Mouse (Mus musculus): ENCODE data around the gene Naa15. TPM values are rescaled to one million over a fixed set of nuclear protein-coding genes. Genes with fewer than 3 reads are reported as not detected.

Gene Naa15
- polyA plus RNA-seq, 1 experiment from 2014 or later = 68.2 TPM

DNA sequence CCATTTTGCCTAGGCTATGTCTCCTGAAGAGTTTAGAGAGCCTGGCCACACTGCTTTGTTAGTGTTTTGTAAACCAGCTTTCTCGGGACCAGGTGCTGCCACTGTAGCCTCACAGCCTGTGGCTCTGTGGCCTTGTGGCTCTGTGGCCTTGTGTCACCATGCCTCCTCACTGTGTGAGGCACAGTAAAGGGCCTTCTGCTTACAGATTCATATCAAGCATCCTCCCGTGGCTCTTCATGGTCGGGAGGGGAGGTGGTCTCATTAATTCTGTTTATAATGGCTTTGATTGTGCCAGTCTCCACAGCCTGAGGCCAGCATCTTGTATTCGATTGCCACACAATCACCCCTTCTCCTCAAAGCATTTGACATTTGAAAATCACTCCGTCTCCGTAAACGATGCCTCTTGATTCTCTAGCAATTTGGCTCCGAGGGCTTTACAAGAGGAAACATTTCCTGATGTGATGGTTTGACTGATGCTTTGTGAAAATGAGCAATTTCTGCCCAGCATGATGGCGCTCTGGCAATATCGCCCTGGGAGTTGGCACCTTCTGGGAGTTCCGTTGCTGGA, 89.5 kb downstream of the Naa15 start:
- Histone ChIP-seq H3K36me3 (replicated peaks) (no peaks in the 10 kb centered on the region), H3K27me3 (replicated peaks; ENCODE audit: low read depth, poor library complexity, severe bottlenecking) (no peaks in the 10 kb centered on the region), H3K4me3 (no peak overlapping the region), H3K4me1 (peaks cover 15% of the 10 kb centered on the region), H3K27ac (replicated peaks) (peak overlapping the region; percentile 44), H3K9me3 (no peaks in the 10 kb centered on the region)
- DNase-seq (ENCODE audit: low spot score) = no peak
- 72% methylated on average over 11 of the region's 11 CpGs for WGBS

DNA sequence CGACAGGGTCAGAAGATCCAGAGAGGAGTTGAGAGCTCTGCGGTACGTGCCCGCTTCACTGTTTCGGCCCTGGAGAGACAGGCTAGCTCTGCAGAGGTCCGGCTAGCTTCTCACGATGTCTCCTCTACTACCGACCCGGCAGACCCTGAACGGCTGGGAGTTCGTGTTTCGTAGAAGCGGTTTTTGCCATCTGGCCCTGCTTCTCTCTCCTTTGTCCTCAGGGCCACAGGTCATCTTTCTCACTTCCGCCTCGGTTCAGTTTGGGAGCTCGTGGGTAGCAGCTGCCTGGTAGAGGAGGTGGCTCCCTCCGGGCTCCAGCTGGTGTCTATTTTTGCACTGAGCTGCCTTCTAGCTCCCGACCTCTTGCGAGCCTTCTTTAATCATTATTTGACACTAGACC, 90.5 kb downstream of the Naa15 start:
- peaks cover 15% of the 10 kb centered on the region for H3K4me1 ChIP-seq
- peak; percentile 73 for DNase-seq (ENCODE audit: low spot score)
- H3K4me3 ChIP-seq = no peak overlapping the region
- no peaks in the 10 kb centered on the region for H3K27me3 ChIP-seq (replicated peaks; ENCODE audit: low read depth, poor library complexity, severe bottlenecking)
- H3K9me3 ChIP-seq = no peaks in the 10 kb centered on the region
- no peaks in the 10 kb centered on the region for H3K36me3 ChIP-seq (replicated peaks)
- H3K27ac ChIP-seq (replicated peaks) = peak overlapping the region; percentile 70
- 42% methylated on average over 19 of the region's 19 CpGs for WGBS

DNA sequence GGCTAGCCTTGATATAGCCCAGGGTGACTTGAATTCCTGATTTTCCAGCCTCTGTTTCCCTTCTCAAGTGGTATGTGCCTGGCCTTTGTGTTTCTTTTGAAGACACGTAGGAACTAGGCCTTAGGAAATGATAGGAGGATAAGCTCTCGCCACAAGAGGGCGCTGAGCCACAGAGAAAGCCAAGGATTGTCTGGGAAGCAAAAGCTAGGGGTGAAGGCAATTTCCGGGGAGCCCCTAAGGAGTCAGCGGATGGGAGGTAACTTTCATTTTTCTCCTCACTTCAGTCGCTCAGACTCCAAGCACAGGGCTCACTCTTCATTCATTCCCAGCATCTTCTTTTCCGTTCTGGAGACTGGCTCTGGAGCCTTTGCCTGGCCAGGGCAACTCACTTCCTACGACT, 96.0 kb downstream of the Naa15 start:
- H3K4me1 ChIP-seq = peaks cover 5% of the 10 kb centered on the region; the same call in 1 of the 2 replicates
- peak overlapping the region; percentile 37; the same call in 1 of the 2 replicates for H3K27ac ChIP-seq (replicated peaks)
- peaks cover 5% of the 10 kb centered on the region; the same call in 1 of the 2 replicates for H3K36me3 ChIP-seq (replicated peaks)
- peaks cover 6% of the 10 kb centered on the region; the same call in 1 of the 2 replicates for H3K9me3 ChIP-seq
- no peak overlapping the region for H3K4me3 ChIP-seq
- no peaks in the 10 kb centered on the region for H3K27me3 ChIP-seq (replicated peaks; ENCODE audit: low read depth, poor library complexity, severe bottlenecking)
- WGBS = 31% methylated on average over 8 of the region's 8 CpGs
- DNase-seq (ENCODE audit: low spot score) = peak; percentile 74

DNA sequence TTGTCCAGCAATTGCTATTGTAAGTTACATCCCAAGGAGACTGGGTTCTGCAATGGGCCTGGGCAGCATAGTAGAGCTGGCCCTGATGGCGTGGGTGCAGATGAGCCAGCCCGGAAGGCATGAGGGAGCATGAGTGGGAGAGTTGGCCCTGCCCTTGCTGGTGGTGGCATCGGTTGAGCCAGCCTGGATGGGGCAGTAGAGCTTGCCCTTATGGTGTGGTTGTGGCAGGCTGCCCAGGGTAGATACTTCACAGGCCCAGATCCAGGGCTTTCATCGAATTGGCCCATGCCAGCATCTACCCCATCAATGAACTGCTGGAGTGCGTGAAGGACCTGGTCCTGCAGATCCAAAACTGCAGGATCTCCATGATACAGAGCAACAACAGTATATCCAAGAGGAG, 97.0 kb downstream of the Naa15 start:
- Histone ChIP-seq H3K27ac (replicated peaks) (no peak overlapping the region), H3K4me3 (no peak overlapping the region), H3K4me1 (peaks cover 5% of the 10 kb centered on the region; the same call in 1 of the 2 replicates), H3K36me3 (replicated peaks) (peaks cover 5% of the 10 kb centered on the region; the same call in 1 of the 2 replicates), H3K9me3 (peaks cover 6% of the 10 kb centered on the region; the same call in 1 of the 2 replicates), H3K27me3 (replicated peaks; ENCODE audit: low read depth, poor library complexity, severe bottlenecking) (no peaks in the 10 kb centered on the region)
- DNase-seq (ENCODE audit: low spot score) = no peak
- WGBS = 94% methylated on average over 5 of the region's 5 CpGs

- Histone ChIP-seq H3K4me1 (peaks cover 27% of the 10 kb centered on the region), H3K27me3 (replicated peaks; ENCODE audit: low read depth, poor library complexity, severe bottlenecking) (no peaks in the 10 kb centered on the region), H3K36me3 (replicated peaks) (peaks cover 41% of the 10 kb centered on the region), H3K4me3 (no peak overlapping the region), H3K9me3 (no peaks in the 10 kb centered on the region), H3K27ac (replicated peaks) (no peak overlapping the region)
- DNase-seq (ENCODE audit: low spot score) = no peak
- WGBS = 80% methylated on average over 4 of the region's 4 CpGs
Observed at GRCm38 (mm10) chr3:51517467-51517866, 102.5 kb downstream of the Naa15 start.

- H3K4me1 ChIP-seq = peaks cover 27% of the 10 kb centered on the region
- H3K27ac ChIP-seq (replicated peaks) = peak overlapping the region; percentile 48; the same call in 1 of the 2 replicates
- H3K27me3 ChIP-seq (replicated peaks; ENCODE audit: low read depth, poor library complexity, severe bottlenecking) = no peaks in the 10 kb centered on the region
- 72% methylated on average over 12 of the region's 12 CpGs for WGBS
- peaks cover 47% of the 10 kb centered on the region for H3K36me3 ChIP-seq (replicated peaks)
- H3K4me3 ChIP-seq = no peak overlapping the region
- peak; percentile 28 for DNase-seq (ENCODE audit: low spot score)
- no peaks in the 10 kb centered on the region for H3K9me3 ChIP-seq
Observed at GRCm38 (mm10) chr3:51517878-51518762, 103.2 kb downstream of the Naa15 start.

DNA sequence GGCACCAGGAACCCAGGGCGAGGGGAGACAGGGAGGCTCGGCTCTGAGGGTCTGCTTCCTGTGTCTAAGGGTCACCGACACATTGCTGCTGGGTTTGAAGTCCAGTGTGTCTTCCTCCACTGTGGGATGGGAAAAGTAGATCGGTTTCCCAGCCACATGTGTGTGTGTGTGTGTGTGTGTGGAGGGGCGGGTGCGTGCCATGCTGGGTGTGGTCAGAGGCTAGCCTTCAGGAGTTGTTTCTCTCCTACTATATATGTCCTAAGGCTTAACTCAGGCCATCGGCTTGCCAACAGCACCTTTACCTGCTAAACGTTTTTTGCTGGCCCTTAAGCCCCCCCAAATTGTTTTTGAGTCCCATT, 103.8 kb downstream of the Naa15 start:
- H3K9me3 ChIP-seq = no peaks in the 10 kb centered on the region
- H3K36me3 ChIP-seq (replicated peaks) = peaks cover 53% of the 10 kb centered on the region
- DNase-seq (ENCODE audit: low spot score) = no peak
- WGBS = 61% methylated on average over 8 of the region's 8 CpGs
- H3K4me1 ChIP-seq = peaks cover 27% of the 10 kb centered on the region
- peak overlapping the region; percentile 48; the same call in 1 of the 2 replicates for H3K27ac ChIP-seq (replicated peaks)
- H3K4me3 ChIP-seq = no peak overlapping the region
- no peaks in the 10 kb centered on the region for H3K27me3 ChIP-seq (replicated peaks; ENCODE audit: low read depth, poor library complexity, severe bottlenecking)

DNA sequence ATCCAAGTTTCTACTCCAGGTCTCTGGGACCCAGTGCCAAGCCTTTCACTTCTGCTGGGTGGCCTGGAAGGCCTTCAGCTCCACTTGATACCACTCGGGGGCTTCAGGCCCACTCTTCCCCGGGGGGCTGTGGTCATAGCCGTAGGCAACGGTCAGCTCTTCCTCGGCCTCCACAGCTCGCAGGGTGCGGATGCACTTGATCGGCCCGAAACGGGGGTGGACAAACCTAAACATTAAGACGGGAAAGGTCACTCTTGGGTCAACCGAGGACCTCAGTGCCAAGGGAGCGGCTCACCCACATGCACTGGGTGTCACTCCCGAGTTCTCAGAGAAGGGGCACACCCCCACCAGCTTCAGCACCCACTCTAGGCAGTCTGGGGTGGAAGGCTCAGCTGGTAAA, 106.3 kb downstream of the Naa15 start:
- Histone ChIP-seq H3K27me3 (replicated peaks; ENCODE audit: low read depth, poor library complexity, severe bottlenecking) (no peaks in the 10 kb centered on the region), H3K36me3 (replicated peaks) (peaks cover 79% of the 10 kb centered on the region), H3K9me3 (no peaks in the 10 kb centered on the region), H3K27ac (replicated peaks) (no peak overlapping the region), H3K4me3 (no peak overlapping the region), H3K4me1 (peaks cover 27% of the 10 kb centered on the region)
- WGBS = 87% methylated on average over 14 of the region's 14 CpGs
- DNase-seq (ENCODE audit: low spot score) = no peak

DNA sequence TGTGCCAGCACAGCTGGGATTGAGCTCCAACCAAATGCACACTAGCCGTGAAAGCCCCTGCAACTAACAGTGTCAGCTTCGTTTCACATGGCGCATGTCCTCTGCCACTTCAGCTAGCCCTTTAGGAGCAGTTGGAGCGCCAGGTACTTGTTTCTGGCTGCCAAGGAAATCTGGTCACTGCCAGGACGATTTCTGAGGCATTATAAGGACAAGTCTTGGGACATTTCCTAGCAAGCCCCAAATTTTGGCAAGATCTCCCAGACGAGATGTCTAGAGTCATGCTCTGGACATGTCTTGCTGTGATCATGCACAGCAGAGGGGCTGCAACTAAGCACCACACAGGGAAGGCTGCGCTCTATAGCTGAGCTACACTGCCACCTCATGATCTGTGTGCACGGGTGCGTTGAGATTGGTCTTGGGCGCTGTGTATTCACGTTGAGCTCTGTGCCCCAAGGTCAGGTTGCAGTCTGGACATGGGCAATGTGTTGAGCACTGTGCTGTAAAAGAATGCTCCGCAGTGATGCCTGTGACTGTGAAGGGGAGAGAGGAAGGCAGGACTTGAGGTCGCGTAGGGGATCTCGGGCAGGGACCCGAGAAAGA, 110.3 kb downstream of the Naa15 start:
- H3K4me1 ChIP-seq = peaks cover 9% of the 10 kb centered on the region; the same call in 1 of the 2 replicates
- no peak overlapping the region for H3K4me3 ChIP-seq
- no peak overlapping the region for H3K27ac ChIP-seq (replicated peaks)
- no peaks in the 10 kb centered on the region for H3K9me3 ChIP-seq
- DNase-seq (ENCODE audit: low spot score) = no peak
- 83% methylated on average over 16 of the region's 16 CpGs for WGBS
- no peaks in the 10 kb centered on the region for H3K27me3 ChIP-seq (replicated peaks; ENCODE audit: low read depth, poor library complexity, severe bottlenecking)
- H3K36me3 ChIP-seq (replicated peaks) = peaks cover 98% of the 10 kb centered on the region

Other genes with a start within 250 kb of the Naa15 start
- 9.6 and 10.1 TPM in 2 replicates for gene Noct, start 190.7 kb upstream of the Naa15 start, polyA plus RNA-seq (2016; fragmentation: Nextera tagmentation; extraction: Ambion mirVana)
- 42.0 and 49.2 TPM in 2 replicates for gene Elf2, start 74.5 kb upstream of the Naa15 start, polyA plus RNA-seq (2016; fragmentation: Nextera tagmentation; extraction: Ambion mirVana)
- gene Mgarp, start 18.4 kb upstream of the Naa15 start, polyA plus RNA-seq (2016; fragmentation: Nextera tagmentation; extraction: Ambion mirVana) = 8.0 and 8.7 TPM in 2 replicates
- gene Ndufc1, start 6.2 kb upstream of the Naa15 start, polyA plus RNA-seq (2016; fragmentation: Nextera tagmentation; extraction: Ambion mirVana) = 646 and 663 TPM in 2 replicates
- gene Rab33b, start 68.8 kb downstream of the Naa15 start, polyA plus RNA-seq (2016; fragmentation: Nextera tagmentation; extraction: Ambion mirVana) = 14.2 and 15.3 TPM in 2 replicates
- 4.2 and 5.1 TPM in 2 replicates for gene Setd7, start 145.7 kb downstream of the Naa15 start, polyA plus RNA-seq (2016; fragmentation: Nextera tagmentation; extraction: Ambion mirVana)
- 0.61 and 0.74 TPM in 2 replicates for gene Mgst2, start 245.2 kb downstream of the Naa15 start, polyA plus RNA-seq (2016; fragmentation: Nextera tagmentation; extraction: Ambion mirVana)

All from embryonic facial prominence, embryonic 10.5 days (tissue).